Mouse (Mus musculus) testis, adult 2 months (tissue): ENCODE data around the gene Fkrp. TPM values are rescaled to one million over a fixed set of nuclear protein-coding genes. Genes with fewer than 3 reads are reported as not detected.
A peak's percentile ranks its signal among the peaks of the same experiment; 100 is the strongest.

Experiments used
- H3K27ac ChIP-seq: fragments of 200-500 bp; 2 replicates; pipeline ENCODE4 v1.5.1; 2012; ENCODE audit warnings: low read depth, low read length; ENCODE audit not compliant: control insufficient read depth, insufficient read depth
- H3K27me3 ChIP-seq: fragments of 200-500 bp; 2 replicates; pipeline ENCODE4 v1.6.1; 2012; ENCODE audit warnings: mild to moderate bottlenecking, low read length, moderate library complexity; ENCODE audit not compliant: control insufficient read depth, insufficient read depth
- H3K36me3 ChIP-seq: fragments of 200-500 bp; 2 replicates; pipeline ENCODE4 v1.6.1; 2012; ENCODE audit warnings: mild to moderate bottlenecking, low read length; ENCODE audit not compliant: control insufficient read depth, insufficient read depth
- H3K4me1 ChIP-seq: fragments of 200-500 bp; 2 replicates; pipeline ENCODE4 v1.6.1; 2012; ENCODE audit warnings: low read length; ENCODE audit not compliant: control insufficient read depth, insufficient read depth
- H3K4me3 ChIP-seq: fragments of 200-500 bp; 2 replicates; pipeline ENCODE4 v1.5.1; 2012; ENCODE audit warnings: low read depth, mild to moderate bottlenecking, low read length, moderate library complexity, mixed read lengths; ENCODE audit not compliant: control insufficient read depth
- CTCF ChIP-seq: fragments of 200-500 bp; IDR thresholded peaks from 2 replicates; pipeline ENCODE4 v1.5.1; 2012; ENCODE audit warnings: low read depth, mild to moderate bottlenecking, inconsistent platforms, low read length, moderate library complexity; ENCODE audit not compliant: control insufficient read depth, insufficient read depth, insufficient replicate concordance
- POLR2A ChIP-seq: fragments of 200-500 bp; IDR thresholded peaks from 2 replicates; pipeline ENCODE4 v1.6.1; 2012; ENCODE audit warnings: low read depth, mild to moderate bottlenecking, inconsistent platforms, low read length, moderate library complexity; ENCODE audit not compliant: control insufficient read depth
- polyA plus RNA-seq: library from polyadenylated mRNA; depleted of rRNA; stranded (reverse); fragments of >200 nt; gene quantifications from 2 replicates; pipeline ENCODE4 v1.2.3, GENCODE M21; 2012; rRNA removed

Fkrp gene
- 3.4 and 3.6 TPM in 2 replicates for polyA plus RNA-seq

DNA sequence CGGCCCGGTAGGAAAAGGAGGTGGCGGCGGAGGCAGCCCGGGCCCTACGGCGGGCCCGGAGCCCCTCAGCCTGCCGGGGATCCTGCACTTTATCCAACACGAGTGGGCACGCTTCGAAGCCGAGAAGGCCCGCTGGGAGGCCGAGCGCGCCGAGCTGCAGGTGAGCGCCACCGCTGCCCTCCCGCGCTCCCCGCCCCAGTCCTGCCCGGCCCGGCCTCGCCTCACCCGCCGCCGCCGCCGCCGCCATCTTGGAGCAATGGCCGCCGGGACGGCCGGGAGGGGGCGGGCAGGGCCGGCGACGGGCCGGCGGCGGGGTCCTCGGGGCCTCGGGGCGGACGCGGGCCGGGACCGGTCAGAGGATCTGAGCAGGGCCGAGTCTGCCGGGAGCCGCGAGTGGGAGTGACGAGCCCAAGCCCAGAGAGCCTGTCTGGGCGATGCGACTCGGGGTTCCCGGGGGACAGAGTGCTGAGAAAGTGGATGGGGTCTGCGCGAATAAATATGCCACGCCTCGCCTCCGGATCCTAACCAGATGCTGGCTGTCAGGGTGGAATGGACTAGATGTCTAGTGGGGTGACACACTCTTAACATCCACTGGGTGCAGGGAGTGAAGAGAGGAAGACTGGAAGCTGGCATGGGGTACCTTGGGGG is at the start of gene Fkrp:
Fkrp (minus strand) TSS at position 258 of the 648 bp plus-strand sequence.
- Histone ChIP-seq H3K36me3 (no peaks in the 10 kb centered on the region; the same call in 1 of the 2 replicates), H3K4me1 (peaks cover 23% of the 10 kb centered on the region), H3K27me3 (no peaks in the 10 kb centered on the region), H3K4me3 (peak within 1 kb of the TSS; percentile 91), H3K27ac (peak within 1 kb of the TSS; percentile 92)
- TF ChIP-seq CTCF: no peak
- TF ChIP-seq POLR2A: no peak

DNA sequence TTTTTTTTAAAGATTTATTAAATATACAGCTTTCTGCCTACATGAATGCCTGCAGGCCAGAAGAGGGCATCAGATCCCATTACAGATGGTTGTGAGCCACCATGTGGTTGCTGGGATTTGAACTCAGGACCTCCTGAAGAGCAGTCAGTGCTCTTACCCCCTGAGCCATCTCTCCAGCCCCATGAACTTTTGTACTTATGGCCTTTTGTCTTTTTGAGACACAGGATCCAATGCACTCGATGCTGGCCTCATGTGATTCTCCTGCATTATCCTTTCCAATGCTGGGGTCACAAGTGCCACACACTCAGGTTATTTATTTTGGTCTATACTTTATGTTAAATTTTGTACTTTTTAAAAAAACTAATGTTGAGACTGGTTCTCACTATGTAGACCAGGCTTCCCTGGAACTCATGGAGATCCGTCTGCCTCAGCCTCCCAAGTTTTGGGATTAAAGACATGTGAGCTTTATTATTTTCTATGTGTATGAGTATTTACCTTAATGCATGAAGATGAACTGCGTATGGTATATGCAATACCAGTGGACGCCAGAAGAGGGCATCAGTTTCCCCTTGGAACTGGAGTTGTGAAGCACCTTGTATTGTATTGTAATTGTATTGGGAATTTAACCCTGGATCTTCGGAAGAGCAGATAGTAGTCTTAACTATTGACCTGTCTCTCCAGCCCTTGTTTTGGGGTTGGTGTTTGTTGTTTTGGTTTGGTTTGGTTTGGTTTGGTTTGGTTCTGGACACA is 43.5 kb upstream of the Fkrp start:
- Histone ChIP-seq H3K4me3 (no peak overlapping the region), H3K36me3 (no peaks in the 10 kb centered on the region)

DNA sequence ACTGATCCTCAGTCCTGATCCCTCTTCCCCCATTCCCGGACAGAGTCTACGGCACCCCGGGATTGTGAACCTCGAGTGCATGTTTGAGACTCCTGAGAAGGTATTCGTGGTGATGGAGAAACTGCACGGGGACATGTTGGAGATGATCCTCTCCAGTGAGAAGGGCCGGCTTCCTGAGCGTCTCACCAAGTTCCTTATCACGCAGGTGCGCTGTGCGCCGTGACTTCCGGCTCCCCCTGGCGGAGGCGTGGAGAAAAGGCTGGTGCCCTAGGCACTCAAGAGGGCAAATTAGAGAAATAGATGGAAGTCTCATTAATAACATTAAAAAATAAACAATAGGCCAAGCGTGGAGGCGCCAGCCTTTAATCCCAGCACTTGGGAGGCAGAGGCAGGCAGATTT is 41.8 kb upstream of the Fkrp start:
- TF ChIP-seq CTCF: peak; percentile 55; the same call in 1 of the 2 replicates
- TF ChIP-seq POLR2A: no peak
- H3K27ac ChIP-seq: no peak overlapping the region
- H3K4me1 ChIP-seq: peaks cover 7% of the 10 kb centered on the region; the same call in 1 of the 2 replicates
- peak overlapping the region; percentile 33; the same call in 1 of the 2 replicates for H3K4me3 ChIP-seq
- H3K36me3 ChIP-seq: no peaks in the 10 kb centered on the region
- no peaks in the 10 kb centered on the region for H3K27me3 ChIP-seq

More for the DNA sequence above, 43.5 kb upstream of the Fkrp start:
- Histone ChIP-seq H3K4me1 (peaks cover 7% of the 10 kb centered on the region; the same call in 1 of the 2 replicates), H3K27me3 (no peaks in the 10 kb centered on the region), H3K27ac (no peak overlapping the region)
- peak; percentile 9; the same call in 1 of the 2 replicates for TF ChIP-seq CTCF
- no peak for TF ChIP-seq POLR2A

DNA sequence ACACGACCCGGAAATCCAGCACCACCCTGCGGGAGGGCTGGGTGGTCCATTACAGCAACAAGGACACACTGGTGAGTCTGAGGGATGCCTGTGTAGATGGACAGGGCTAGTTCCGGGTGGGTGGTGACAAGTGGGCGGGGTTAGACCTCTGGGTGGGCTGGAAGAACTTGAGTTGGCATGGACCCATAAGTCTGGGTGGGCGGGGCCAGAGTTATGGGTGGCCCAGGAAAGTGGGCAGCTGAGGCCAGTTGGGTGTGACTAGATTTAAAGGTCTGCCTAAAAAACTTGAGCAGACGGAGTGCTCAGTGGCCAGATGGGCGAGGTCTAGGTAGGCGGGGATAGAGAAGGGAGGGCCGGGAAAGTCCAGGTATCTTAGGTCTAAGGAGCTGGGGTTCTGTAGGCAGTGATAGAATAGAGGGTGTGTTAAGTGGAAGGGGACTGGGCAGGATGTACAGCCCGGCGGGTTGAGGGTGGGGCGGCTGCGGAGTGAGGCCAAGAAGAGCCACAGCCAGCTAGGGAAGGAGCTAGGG is 36.8 kb upstream of the Fkrp start:
- Histone ChIP-seq H3K27ac (no peak overlapping the region), H3K4me1 (peaks cover 15% of the 10 kb centered on the region), H3K27me3 (no peaks in the 10 kb centered on the region), H3K4me3 (no peak overlapping the region), H3K36me3 (no peaks in the 10 kb centered on the region)
- TF ChIP-seq CTCF (no peak), POLR2A (no peak)

DNA sequence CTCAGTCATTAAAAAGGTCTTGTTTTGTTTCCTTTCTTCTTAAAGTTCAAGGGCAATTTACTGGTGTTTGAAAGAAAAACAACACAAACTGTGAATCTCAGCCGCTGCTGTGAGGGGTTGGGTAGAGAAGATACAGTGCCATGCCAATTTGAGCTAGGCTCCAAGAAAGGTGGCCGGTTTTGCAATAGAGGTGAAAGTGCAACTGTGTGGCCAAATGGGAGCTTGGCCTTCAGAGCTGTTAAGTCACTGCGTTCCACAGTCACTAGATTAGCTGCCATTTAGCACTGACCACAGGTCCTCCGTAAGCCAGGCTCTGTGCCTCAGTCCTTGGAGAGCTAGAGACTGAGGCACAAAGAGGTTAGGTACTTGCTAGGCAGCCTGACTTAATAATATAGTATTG is 35.1 kb upstream of the Fkrp start:
- TF ChIP-seq POLR2A (no peak), CTCF (no peak)
- no peak overlapping the region for H3K4me3 ChIP-seq
- H3K27ac ChIP-seq: no peak overlapping the region
- H3K4me1 ChIP-seq: peaks cover 19% of the 10 kb centered on the region
- no peaks in the 10 kb centered on the region for H3K36me3 ChIP-seq
- no peaks in the 10 kb centered on the region for H3K27me3 ChIP-seq

DNA sequence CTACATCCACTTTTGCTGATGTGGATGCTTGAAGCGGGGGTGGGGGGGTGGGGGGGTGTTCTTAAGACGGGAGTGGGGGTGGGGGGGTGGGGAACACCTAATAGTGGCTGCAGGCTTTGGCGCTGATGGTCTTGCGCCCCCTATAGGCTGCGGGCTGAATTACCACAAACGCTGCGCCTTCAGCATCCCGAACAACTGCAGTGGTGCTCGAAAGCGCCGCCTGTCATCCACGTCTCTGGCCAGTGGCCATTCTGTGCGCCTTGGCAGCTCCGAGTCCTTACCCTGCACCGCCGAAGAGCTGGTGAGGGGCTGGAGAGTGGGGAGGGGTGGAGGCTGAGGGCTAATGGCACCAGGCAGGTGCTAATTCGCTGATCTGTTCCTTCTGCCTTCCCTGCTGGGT is 32.0 kb upstream of the Fkrp start:
- Histone ChIP-seq H3K36me3 (no peaks in the 10 kb centered on the region), H3K27ac (no peak overlapping the region)
- TF ChIP-seq POLR2A (no peak), CTCF (peak; percentile 74; the same call in 1 of the 2 replicates)

DNA sequence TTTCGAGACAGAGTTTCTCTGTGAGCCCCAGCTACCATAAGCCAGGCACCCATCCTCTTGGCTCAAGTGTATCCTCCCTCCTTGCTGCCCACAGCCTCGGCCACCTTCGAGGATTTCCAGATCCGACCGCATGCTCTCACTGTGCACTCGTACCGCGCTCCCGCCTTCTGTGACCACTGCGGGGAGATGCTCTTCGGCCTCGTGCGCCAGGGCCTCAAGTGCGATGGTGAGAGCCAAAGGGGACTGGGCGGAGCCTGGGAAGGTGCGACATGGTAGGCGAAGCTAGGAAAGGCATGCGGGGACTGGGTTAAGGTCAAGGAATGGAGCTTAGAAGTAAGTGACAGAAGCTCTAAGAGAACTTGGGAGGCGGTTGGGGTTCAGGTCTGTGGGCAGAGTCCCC is 31.0 kb upstream of the Fkrp start:
- H3K4me3 ChIP-seq: no peak overlapping the region
- no peaks in the 10 kb centered on the region for H3K36me3 ChIP-seq
- no peaks in the 10 kb centered on the region for H3K27me3 ChIP-seq
- no peak overlapping the region for H3K27ac ChIP-seq
- peaks cover 38% of the 10 kb centered on the region for H3K4me1 ChIP-seq
- TF ChIP-seq CTCF (no peak), POLR2A (no peak)

More for the DNA sequence above, 32.0 kb upstream of the Fkrp start:
- Histone ChIP-seq H3K4me1 (peaks cover 33% of the 10 kb centered on the region), H3K27me3 (no peaks in the 10 kb centered on the region), H3K4me3 (peak overlapping the region; percentile 58)
